Mouse (Mus musculus) C2C12 (cell line): ENCODE data around the gene Cmtm3. TPM values are rescaled to one million over a fixed set of nuclear protein-coding genes. Genes with fewer than 3 reads are reported as not detected.

Experiments
- H3K27me3 ChIP-seq: one replicate; pipeline ENCODE4 v1.6.1; 2011; ENCODE audit not compliant: control insufficient read depth, insufficient read depth, insufficient read length
- H3K36me3 ChIP-seq: one replicate; pipeline ENCODE4 v1.6.1; 2011; ENCODE audit not compliant: control insufficient read depth, insufficient read depth
- H3K4me3 ChIP-seq: one replicate; pipeline ENCODE4 v1.5.1; 2011; ENCODE audit warnings: mild to moderate bottlenecking, control low read depth; ENCODE audit not compliant: poor library complexity, insufficient read depth, severe bottlenecking
- H3K79me2 ChIP-seq: one replicate; pipeline ENCODE4 v1.6.1; 2011; ENCODE audit not compliant: control insufficient read depth, insufficient read depth
- H3K79me3 ChIP-seq: one replicate; pipeline ENCODE4 v1.6.1; 2011; ENCODE audit warnings: low read depth, control low read depth
- H3ac ChIP-seq: one replicate; pipeline ENCODE3; 2011; ENCODE audit warnings: low read depth; ENCODE audit not compliant: control insufficient read depth, insufficient read length
- CEBPB ChIP-seq: IDR thresholded peaks from one replicate; pipeline ENCODE4 v1.6.1; 2011; ENCODE audit warnings: low read depth, mild to moderate bottlenecking, control low read depth, moderate library complexity
- CTCF ChIP-seq: IDR thresholded peaks from one replicate; pipeline ENCODE4 v1.5.1; 2011; ENCODE audit not compliant: control insufficient read depth, insufficient read depth, insufficient read length
- FOSL1 ChIP-seq: IDR thresholded peaks from one replicate; pipeline ENCODE4 v1.8.0; 2011; ENCODE audit warnings: mild to moderate bottlenecking, low read length; ENCODE audit not compliant: poor library complexity, insufficient read depth, severe bottlenecking
- MAX ChIP-seq: IDR thresholded peaks from one replicate; pipeline ENCODE4 v1.6.1; 2011; ENCODE audit warnings: mild to moderate bottlenecking, control low read depth
- MYOD1 ChIP-seq: IDR thresholded peaks from one replicate; pipeline ENCODE4 v1.6.1; 2011; ENCODE audit warnings: low read depth; ENCODE audit not compliant: control insufficient read depth, insufficient read length
- MYOG ChIP-seq: IDR thresholded peaks from one replicate; pipeline ENCODE4 v1.6.1; 2011; ENCODE audit not compliant: control insufficient read depth, insufficient read length; ENCODE audit errors: extremely low read depth
- USF1 ChIP-seq: IDR thresholded peaks from one replicate; pipeline ENCODE4 v1.6.1; 2011; ENCODE audit warnings: low read depth, mild to moderate bottlenecking, control low read depth, moderate library complexity
- polyA plus RNA-seq: library from polyadenylated mRNA; unstranded; fragments of >200 nt; fragmentation: generic; extraction: Trizol; gene quantifications from one replicate; pipeline ENCODE4 v1.2.1, GENCODE M21; 2012; ENCODE audit warnings: missing spikeins

Gene Cmtm3
- polyA plus RNA-seq, 1 experiment, result 86.5 TPM

DNA sequence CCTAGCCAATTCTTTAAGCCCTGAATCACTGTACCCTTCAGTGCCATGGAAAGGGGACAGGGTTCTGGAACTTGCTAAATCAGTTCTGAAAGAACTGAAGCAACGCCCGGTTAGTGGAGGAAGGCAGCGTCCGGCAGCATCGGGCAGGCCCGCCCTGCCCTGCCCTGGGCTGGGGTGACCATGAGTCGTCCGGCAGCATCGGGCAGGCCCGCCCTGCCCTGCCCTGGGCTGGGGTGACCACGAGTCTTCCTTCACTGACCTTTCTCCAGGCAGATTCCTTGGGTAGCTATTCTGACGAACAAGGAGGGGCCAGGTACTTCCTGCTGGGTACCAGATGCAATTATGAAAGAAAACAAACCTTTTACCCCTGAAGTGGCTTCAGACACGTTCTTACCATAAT, 10.8 kb downstream of the Cmtm3 start:
- Histone ChIP-seq H3K79me3 (no peaks in the 10 kb centered on the region), H3K79me2 (no peaks in the 10 kb centered on the region), H3K4me3 (no peak overlapping the region), H3K27me3 (no peaks in the 10 kb centered on the region), H3K36me3 (peaks cover 41% of the 10 kb centered on the region), H3ac (no peak overlapping the region)
- TF ChIP-seq CTCF (no peak), FOSL1 (no peak), MYOG (no peak), MAX (no peak), CEBPB (no peak), USF1 (no peak), MYOD1 (no peak)

GRCm38 (mm10) chr8:104353186-104353585, 14.0 kb downstream of the Cmtm3 start:
- Histone ChIP-seq H3ac (no peak overlapping the region), H3K79me2 (no peaks in the 10 kb centered on the region), H3K36me3 (peaks cover 13% of the 10 kb centered on the region), H3K27me3 (no peaks in the 10 kb centered on the region), H3K79me3 (no peaks in the 10 kb centered on the region), H3K4me3 (no peak overlapping the region)
- no peak for TF ChIP-seq CTCF
- no peak for TF ChIP-seq MAX
- TF ChIP-seq USF1, result no peak
- no peak for TF ChIP-seq MYOG
- no peak for TF ChIP-seq MYOD1
- no peak for TF ChIP-seq FOSL1
- no peak for TF ChIP-seq CEBPB

DNA sequence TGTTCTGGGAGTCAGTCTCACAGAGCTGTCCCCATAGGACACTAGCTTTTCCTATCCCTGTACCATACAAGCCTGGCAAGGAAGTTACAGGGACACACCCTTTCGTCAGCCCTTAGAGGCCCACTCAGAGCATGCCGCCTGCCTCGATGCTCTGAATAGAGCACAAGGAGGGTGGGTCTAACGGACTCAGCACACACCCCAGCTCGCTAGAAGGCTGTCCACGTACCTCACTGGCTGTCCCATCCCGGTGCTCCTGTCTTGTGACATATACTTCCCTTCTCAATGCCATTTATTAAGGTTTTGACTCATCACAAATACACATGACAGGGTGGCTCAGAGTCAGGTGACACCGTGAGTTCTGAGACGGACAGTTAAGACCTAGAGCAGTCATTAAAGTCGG, 15.3 kb downstream of the Cmtm3 start:
- Histone ChIP-seq H3K27me3 (no peaks in the 10 kb centered on the region), H3K79me3 (no peaks in the 10 kb centered on the region), H3K4me3 (no peak overlapping the region), H3K79me2 (no peaks in the 10 kb centered on the region), H3ac (no peak overlapping the region), H3K36me3 (peaks cover 6% of the 10 kb centered on the region)
- TF ChIP-seq USF1 (no peak), MYOD1 (no peak), MAX (no peak), FOSL1 (no peak), CEBPB (no peak), CTCF (no peak), MYOG (no peak)

GRCm38 (mm10) chr8:104358637-104359036, 19.4 kb downstream of the Cmtm3 start:
- no peak overlapping the region for H3ac ChIP-seq

DNA sequence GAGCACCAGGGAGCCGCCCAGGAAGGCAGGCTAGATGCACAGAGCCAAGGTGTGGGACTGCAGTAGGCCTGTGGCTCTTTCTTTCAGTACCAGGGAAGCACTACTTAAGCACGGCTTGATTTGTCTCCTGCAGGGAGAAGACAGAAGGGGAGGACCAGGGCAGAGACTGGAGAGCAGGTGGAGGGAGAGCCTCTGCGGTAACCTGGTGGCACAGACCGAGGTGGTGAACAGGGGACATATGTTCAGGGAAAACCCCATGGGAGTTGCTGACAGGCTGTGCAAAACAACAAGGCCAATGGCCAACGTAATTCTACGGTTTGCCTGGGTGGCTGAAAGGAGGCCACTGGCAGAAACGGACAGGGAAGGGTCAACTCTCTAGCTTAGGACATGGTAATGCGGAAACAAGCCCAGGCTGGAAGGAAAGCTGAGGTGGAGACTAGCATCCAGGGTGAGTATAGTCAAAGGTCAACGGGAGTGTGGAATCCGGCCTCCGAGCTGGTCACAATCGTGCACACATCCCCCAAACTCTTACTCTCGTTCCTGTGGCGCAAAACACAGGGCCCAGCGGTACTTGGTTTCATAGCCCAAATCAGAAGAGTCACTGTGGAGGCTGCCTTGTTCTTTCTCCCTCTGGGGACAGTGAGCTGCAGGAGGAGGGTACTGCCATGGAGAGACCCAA, 20.7 kb downstream of the Cmtm3 start:
- H3K27me3 ChIP-seq, result no peaks in the 10 kb centered on the region
- H3K36me3 ChIP-seq, result peaks cover 3% of the 10 kb centered on the region
- TF ChIP-seq CTCF, result no peak
- H3K79me2 ChIP-seq, result peaks cover 4% of the 10 kb centered on the region
- H3K4me3 ChIP-seq, result no peak overlapping the region
- no peak overlapping the region for H3ac ChIP-seq
- H3K79me3 ChIP-seq, result no peaks in the 10 kb centered on the region

More at GRCm38 (mm10) chr8:104358637-104359036, 19.4 kb downstream of the Cmtm3 start:
- no peaks in the 10 kb centered on the region for H3K27me3 ChIP-seq
- no peaks in the 10 kb centered on the region for H3K79me3 ChIP-seq
- H3K79me2 ChIP-seq, result no peaks in the 10 kb centered on the region
- TF ChIP-seq MYOG (no peak), MAX (no peak), CEBPB (no peak), USF1 (no peak), MYOD1 (no peak), CTCF (no peak), FOSL1 (no peak)
- H3K36me3 ChIP-seq, result peaks cover 6% of the 10 kb centered on the region
- H3K4me3 ChIP-seq, result no peak overlapping the region

- Histone ChIP-seq H3K36me3 (no peaks in the 10 kb centered on the region), H3K27me3 (no peaks in the 10 kb centered on the region), H3K79me2 (peaks cover 41% of the 10 kb centered on the region), H3K4me3 (no peak overlapping the region), H3K79me3 (peaks cover 8% of the 10 kb centered on the region), H3ac (no peak overlapping the region)
- no peak for TF ChIP-seq MYOD1
- no peak for TF ChIP-seq FOSL1
- TF ChIP-seq CTCF, result no peak
- no peak for TF ChIP-seq MYOG
- TF ChIP-seq MAX, result no peak
- TF ChIP-seq USF1, result no peak
- TF ChIP-seq CEBPB, result no peak
These were observed 26.5 kb downstream of the Cmtm3 start for GRCm38 (mm10) chr8:104365695-104366094.
